Mouse (Mus musculus) forebrain, embryonic 15.5 days (tissue): ENCODE measurements around the gene Pdzd2. TPM values are rescaled to one million over a fixed set of nuclear protein-coding genes. Genes with fewer than 3 reads are reported as not detected.

ENCODE experiments used
- ATAC-seq: fragments of 200-750 bp; cut with Nextera tagmentation; replicated peaks from 2 replicates; pipeline ENCODE4 v1.8.0; 2017; ENCODE audit warnings: mild to moderate bottlenecking, moderate TSS enrichment, moderate library complexity
- H3K27ac ChIP-seq: fragments of 300-500 bp; sonication (generic); replicated peaks from 2 replicates; pipeline ENCODE4 v1.5.1; 2015; ENCODE audit warnings: mild to moderate bottlenecking, inconsistent platforms
- H3K27me3 ChIP-seq: fragments of 300-500 bp; sonication (generic); 2 replicates; pipeline ENCODE4 v1.6.1; 2015; ENCODE audit warnings: inconsistent platforms
- H3K36me3 ChIP-seq: fragments of 300-500 bp; sonication (generic); 2 replicates; pipeline ENCODE4 v1.6.1; 2015; ENCODE audit warnings: mild to moderate bottlenecking, inconsistent platforms
- H3K4me1 ChIP-seq: fragments of 300-500 bp; sonication (generic); 2 replicates; pipeline ENCODE4 v1.6.1; 2015; ENCODE audit warnings: inconsistent platforms
- H3K4me2 ChIP-seq: fragments of 300-500 bp; sonication (generic); replicated peaks from 2 replicates; pipeline ENCODE4 v1.6.1; 2015; ENCODE audit warnings: mild to moderate bottlenecking, inconsistent platforms
- H3K4me3 ChIP-seq: fragments of 300-500 bp; sonication (generic); 2 replicates; pipeline ENCODE4 v1.5.1; 2015; ENCODE audit warnings: mild to moderate bottlenecking, inconsistent platforms
- H3K9ac ChIP-seq: fragments of 300-500 bp; sonication (generic); replicated peaks from 2 replicates; pipeline ENCODE4 v1.6.1; 2015; ENCODE audit warnings: mild to moderate bottlenecking, inconsistent platforms
- H3K9me3 ChIP-seq: fragments of 300-500 bp; sonication (generic); 2 replicates; pipeline ENCODE4 v1.6.1; 2016; ENCODE audit warnings: inconsistent platforms
- WGBS: fragments of 180-500 bp; shearing (Covaris S2); methylation state at CpG from one replicate; pipeline ENCODE4 v1.1.7; 2015; ENCODE audit warnings: mixed read lengths; 5-methylcytosine and 5-hydroxymethylcytosine counted together
- polyA plus RNA-seq: library from polyadenylated mRNA; unstranded; fragments of >200 nt; fragmentation: Nextera tagmentation; extraction: Ambion mirVana; gene quantifications from 2 replicates; pipeline ENCODE4 v1.2.1, GENCODE M21; 2015

Gene Pdzd2
- polyA plus RNA-seq, 1 experiment from 2014 or later, result 10.3 TPM

DNA sequence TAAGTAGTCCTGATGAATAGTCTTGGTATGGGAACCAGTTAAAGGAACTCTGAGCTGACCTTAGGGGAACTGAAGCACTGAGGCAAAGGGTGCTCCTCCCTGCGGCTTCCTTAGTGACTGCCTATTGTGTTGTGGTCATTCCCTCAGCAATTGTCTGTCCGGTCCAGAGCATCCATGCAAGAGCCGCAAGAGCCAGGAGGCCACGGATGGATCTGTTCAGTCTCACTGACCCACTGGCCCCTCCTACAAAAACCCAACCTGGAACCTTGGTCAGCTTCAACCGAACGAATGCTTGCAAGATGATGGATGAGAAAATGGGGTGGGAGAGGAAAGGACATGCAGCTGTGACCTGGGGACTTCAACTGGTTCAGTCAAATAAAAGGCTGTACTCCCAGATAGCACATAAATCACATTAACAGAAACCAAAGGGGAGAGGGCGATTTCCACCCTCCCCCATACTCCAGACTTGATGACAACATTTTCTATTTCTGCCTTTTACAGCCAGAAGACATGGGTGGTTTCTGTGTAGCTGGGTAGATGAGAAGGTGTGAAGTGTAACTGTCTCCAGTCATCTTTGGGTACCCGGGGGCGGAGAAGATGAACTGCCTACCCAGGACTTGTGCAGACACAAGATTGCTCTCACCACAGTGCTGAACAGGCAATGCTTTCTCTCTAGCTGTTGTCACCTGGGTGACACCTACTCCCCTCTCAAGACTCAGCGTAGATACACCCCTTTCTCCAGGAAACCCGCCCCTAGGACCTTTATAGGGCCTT is 181.9 kb downstream of the Pdzd2 start:
- no peak for ATAC-seq
- no peaks in the 10 kb centered on the region for H3K36me3 ChIP-seq
- no peaks in the 10 kb centered on the region for H3K27me3 ChIP-seq
- H3K4me3 ChIP-seq, result no peak overlapping the region
- no peak overlapping the region for H3K27ac ChIP-seq
- H3K9ac ChIP-seq, result no peak overlapping the region
- no peaks in the 10 kb centered on the region for H3K9me3 ChIP-seq
- WGBS, result 89% methylated on average over 11 of the region's 11 CpGs
- H3K4me1 ChIP-seq, result no peaks in the 10 kb centered on the region
- H3K4me2 ChIP-seq, result no peak overlapping the region

DNA sequence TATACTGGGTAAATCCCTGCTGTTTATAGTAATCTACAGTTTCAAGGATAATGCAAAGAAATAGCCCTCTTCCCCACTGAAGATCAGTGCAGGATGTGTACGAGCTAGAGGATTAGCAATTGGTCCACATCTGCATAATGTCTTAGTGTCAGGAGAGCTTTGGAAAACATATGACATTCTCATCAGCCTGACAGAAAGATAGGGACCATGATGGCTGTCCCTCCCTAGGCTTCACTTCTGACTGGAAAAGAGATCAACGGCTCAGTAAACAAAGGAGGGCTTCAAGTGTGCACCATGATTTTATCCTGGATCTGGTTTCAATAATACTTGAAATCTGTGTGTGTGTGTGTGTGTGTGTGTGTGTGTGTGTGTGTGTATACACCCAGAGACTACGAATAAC is 186.5 kb downstream of the Pdzd2 start:
- Histone ChIP-seq H3K4me1 (peaks cover 16% of the 10 kb centered on the region), H3K9me3 (no peaks in the 10 kb centered on the region), H3K27me3 (no peaks in the 10 kb centered on the region), H3K36me3 (no peaks in the 10 kb centered on the region), H3K9ac (no peak overlapping the region), H3K27ac (no peak overlapping the region), H3K4me3 (no peak overlapping the region), H3K4me2 (no peak overlapping the region)
- no peak for ATAC-seq
- 77% methylated on average over 3 of the region's 3 CpGs for WGBS

DNA sequence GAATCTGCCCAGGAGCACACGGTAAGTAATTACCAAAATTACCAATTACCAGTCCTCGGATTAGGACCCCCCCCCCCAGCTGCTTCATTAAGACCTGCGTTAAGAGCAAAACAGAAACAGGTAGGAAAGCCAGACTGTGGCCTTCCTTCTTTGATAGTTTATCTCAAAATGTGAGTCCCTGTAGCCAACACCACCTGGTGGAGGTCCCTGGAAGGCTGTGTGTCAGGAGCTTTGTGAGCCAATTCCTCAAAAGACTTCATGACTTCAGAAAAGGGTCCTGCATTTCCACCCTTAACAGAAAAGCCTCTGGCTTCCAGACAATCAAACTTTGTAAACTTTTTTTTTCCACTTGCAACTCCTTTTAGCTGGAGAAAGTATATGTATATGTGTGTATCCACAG is 188.8 kb downstream of the Pdzd2 start:
- no peak overlapping the region for H3K27ac ChIP-seq
- H3K9me3 ChIP-seq, result no peaks in the 10 kb centered on the region
- H3K4me2 ChIP-seq, result no peak overlapping the region
- no peaks in the 10 kb centered on the region for H3K27me3 ChIP-seq
- H3K4me1 ChIP-seq, result peaks cover 16% of the 10 kb centered on the region
- H3K9ac ChIP-seq, result no peak overlapping the region
- 5% methylated on average over 3 of the region's 3 CpGs for WGBS
- no peak for ATAC-seq
- no peak overlapping the region for H3K4me3 ChIP-seq
- H3K36me3 ChIP-seq, result no peaks in the 10 kb centered on the region

DNA sequence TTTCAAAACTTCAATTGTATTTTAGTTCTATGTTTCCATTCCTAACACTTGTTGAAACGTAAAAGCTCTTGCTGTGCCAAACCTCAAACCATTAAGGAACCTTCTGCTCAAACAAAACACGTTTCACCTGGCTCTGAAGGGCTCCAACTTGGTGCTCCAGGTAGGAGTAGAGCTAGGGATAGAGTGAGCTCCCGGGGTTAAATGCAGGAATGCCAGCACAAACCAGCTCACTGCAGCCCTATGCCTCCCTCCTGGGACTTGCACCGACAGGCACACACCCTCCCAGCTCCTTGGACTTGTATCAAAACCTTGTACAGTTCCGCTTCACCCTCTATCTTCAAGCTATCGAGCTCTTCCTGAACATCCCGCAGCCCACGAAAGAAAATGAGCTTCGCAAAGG is 189.3 kb downstream of the Pdzd2 start:
- Histone ChIP-seq H3K27me3 (no peaks in the 10 kb centered on the region), H3K4me3 (no peak overlapping the region), H3K9ac (no peak overlapping the region), H3K4me1 (peaks cover 16% of the 10 kb centered on the region), H3K36me3 (no peaks in the 10 kb centered on the region), H3K4me2 (peak overlapping the region; percentile 97), H3K9me3 (no peaks in the 10 kb centered on the region), H3K27ac (no peak overlapping the region)
- no peak for ATAC-seq
- WGBS, result 19% methylated on average over 9 of the region's 9 CpGs

DNA sequence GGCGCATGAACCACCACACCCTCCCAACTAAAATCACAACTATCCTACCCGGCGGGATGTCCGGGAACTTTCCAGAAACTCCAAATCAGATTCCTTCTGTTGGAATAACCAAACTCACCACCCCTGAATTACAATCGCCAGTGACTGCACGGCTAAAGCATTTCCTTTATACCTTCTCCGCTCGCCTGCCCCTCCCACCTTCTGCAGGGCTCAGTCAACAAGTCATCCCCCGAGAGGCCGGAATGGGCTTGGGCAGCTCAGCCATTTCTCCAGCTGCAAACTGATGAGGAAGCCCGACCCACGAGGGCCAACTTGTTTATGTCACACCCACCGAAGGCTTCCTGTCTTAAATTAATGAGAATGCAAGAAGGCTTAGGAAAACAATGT is 189.8 kb downstream of the Pdzd2 start:
- Histone ChIP-seq H3K27me3 (no peaks in the 10 kb centered on the region), H3K9me3 (no peaks in the 10 kb centered on the region), H3K36me3 (no peaks in the 10 kb centered on the region), H3K27ac (no peak overlapping the region), H3K9ac (peak overlapping the region; percentile 46; the same call in 1 of the 2 replicates), H3K4me2 (peak overlapping the region; percentile 97), H3K4me1 (peaks cover 16% of the 10 kb centered on the region), H3K4me3 (peak overlapping the region; percentile 45)
- ATAC-seq, result no peak
- 2% methylated on average over 13 of the region's 13 CpGs for WGBS

DNA sequence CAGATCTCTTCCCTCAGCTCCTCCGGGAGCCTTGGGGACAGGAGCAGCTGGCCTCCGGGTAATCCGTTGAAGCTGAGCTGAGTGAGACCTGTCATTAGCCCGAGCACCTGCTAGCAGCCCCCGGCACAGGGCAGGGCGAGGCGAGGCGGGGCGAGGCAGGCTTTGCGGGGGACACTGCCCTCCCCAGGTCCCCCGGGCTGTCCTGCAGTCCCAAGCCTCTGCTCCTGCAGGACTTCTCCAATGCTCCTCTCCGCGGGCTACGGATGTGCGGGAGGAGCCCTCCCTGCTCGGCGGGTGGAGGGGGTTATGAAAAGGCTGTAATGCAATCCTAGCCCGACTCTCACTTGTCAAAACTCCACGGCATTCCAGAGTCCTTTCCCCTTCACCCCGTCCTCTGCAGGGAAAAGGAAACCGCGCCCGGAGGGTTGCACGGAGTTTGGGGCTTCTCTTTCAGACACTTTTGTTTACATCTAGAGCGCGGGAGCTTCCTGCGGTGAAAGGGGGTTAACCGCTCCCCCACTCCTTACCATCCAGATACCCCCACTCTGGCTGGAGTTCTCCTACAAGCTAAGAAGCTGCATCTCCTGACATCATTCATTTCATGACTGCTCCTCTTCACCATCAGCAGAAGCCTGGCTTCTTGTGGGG is 190.3 kb downstream of the Pdzd2 start:
- peak overlapping the region; percentile 97 for H3K4me2 ChIP-seq
- WGBS, result under 1% methylated on average over 28 of the region's 28 CpGs
- no peaks in the 10 kb centered on the region for H3K27me3 ChIP-seq
- H3K27ac ChIP-seq, result no peak overlapping the region
- peak overlapping the region; percentile 45 for H3K4me3 ChIP-seq
- no peaks in the 10 kb centered on the region for H3K36me3 ChIP-seq
- peak overlapping the region; percentile 46 for H3K9ac ChIP-seq
- no peaks in the 10 kb centered on the region for H3K9me3 ChIP-seq
- peak; percentile 69 for ATAC-seq
- peaks cover 16% of the 10 kb centered on the region for H3K4me1 ChIP-seq

DNA sequence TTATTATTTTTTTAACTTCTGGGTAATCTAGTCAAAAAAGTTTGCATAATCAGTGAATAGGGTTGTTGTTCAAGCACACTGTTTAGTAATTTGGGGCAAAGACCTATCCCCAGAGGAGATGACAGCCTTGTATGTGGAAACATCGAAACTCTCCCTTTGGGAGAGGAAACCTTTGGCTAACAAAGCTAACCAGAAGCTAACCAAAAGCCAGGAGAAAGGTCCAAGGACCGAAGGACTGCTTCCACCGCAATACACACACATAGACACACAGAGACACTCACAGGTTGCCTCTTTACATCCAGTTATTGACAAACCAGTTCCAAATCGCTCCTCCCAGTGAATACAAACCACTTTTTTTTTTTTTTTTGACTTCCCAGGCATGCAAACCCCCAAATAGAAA is 191.0 kb downstream of the Pdzd2 start:
- Histone ChIP-seq H3K4me1 (peaks cover 16% of the 10 kb centered on the region), H3K27me3 (no peaks in the 10 kb centered on the region), H3K27ac (no peak overlapping the region), H3K4me2 (peak overlapping the region; percentile 97), H3K9ac (peak overlapping the region; percentile 46; the same call in 1 of the 2 replicates), H3K9me3 (no peaks in the 10 kb centered on the region), H3K36me3 (no peaks in the 10 kb centered on the region), H3K4me3 (peak overlapping the region; percentile 45)
- ATAC-seq, result no peak
- 44% methylated on average over 4 of the region's 4 CpGs for WGBS

DNA sequence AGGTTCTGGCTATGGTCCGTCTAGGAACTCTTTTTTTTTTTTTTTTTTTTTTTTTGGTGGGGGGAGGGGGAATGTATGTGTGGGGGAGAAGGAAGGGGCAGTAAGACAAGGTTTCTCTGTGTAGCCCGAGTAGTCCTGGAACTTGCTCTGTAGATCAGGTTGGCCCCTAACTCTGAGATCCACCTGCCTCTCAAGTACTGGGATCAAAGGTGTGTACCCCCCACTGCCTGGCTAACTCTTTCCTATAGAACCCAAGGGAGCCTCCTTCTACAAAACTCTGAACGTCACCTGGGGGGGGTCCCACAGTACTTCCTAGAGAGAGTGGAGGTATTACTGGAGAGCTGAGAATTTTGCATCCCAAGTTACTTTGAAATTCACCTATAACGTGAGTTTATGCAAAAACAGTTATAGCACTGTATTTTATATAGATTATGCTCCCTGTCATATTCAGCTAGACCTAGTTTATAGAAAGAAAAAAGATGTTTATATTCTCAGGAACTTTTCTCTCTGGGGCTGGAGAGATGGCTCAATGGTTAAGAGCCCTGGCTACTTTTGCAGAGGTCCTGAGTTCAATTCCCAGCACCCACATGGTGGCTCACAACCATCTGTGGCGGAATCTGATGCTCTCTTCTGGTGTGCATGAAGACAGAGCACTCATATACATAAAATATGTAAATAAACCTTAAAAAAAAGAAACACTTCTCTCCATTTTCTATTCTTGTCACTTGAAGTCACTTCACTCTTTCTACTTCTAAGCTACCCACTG is 191.9 kb downstream of the Pdzd2 start:
- H3K36me3 ChIP-seq, result no peaks in the 10 kb centered on the region
- no peak overlapping the region for H3K4me3 ChIP-seq
- ATAC-seq, result no peak
- no peaks in the 10 kb centered on the region for H3K9me3 ChIP-seq
- H3K27ac ChIP-seq, result no peak overlapping the region
- H3K4me1 ChIP-seq, result peaks cover 16% of the 10 kb centered on the region
- H3K27me3 ChIP-seq, result no peaks in the 10 kb centered on the region
- 78% methylated on average over 5 of the region's 5 CpGs for WGBS
- no peak overlapping the region for H3K9ac ChIP-seq
- H3K4me2 ChIP-seq, result no peak overlapping the region

DNA sequence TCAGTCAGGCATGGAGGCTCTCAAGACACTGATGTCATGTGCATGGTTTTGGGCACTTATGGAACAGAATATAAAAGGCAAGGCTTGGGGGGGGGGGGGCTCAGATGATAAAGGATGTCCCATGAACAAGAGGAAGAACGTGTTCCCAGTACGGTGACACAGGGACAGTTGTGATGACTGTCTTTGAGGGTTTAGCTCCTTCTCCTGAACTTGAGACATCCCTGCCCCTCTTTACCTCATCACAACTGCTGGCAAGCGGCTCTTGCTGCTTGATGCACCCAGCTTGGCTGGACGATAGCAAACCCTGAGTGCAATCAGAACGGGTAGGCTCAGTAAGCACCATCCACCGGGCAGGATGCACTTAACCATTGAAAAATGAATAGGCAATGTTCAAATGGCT is 192.9 kb downstream of the Pdzd2 start:
- H3K4me1 ChIP-seq, result peaks cover 16% of the 10 kb centered on the region
- H3K27ac ChIP-seq, result no peak overlapping the region
- 81% methylated on average over 6 of the region's 6 CpGs for WGBS
- no peak for ATAC-seq
- no peak overlapping the region for H3K4me3 ChIP-seq
- no peak overlapping the region for H3K9ac ChIP-seq
- H3K9me3 ChIP-seq, result no peaks in the 10 kb centered on the region
- no peak overlapping the region for H3K4me2 ChIP-seq
- H3K36me3 ChIP-seq, result no peaks in the 10 kb centered on the region
- no peaks in the 10 kb centered on the region for H3K27me3 ChIP-seq

DNA sequence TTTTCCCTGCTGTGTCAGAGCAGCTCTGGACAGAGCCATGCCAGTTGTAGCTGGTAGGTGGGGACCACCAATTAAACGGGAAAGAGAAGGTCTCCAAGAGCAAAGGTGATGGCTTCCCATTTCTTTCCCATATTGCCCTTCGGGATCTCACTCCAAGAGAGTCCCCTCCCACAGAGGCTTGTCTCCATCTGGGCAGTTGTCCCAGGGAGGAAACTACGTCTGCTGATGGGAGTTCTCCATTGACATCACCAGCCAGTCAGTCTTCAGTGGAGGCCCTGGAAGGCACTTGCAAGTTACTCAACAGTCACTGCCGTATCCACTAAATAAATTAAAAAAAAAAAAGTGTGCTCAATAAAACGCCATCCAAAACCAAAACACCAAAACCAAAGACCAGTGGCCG is 194.1 kb downstream of the Pdzd2 start:
- no peak overlapping the region for H3K9ac ChIP-seq
- H3K4me2 ChIP-seq, result no peak overlapping the region
- no peaks in the 10 kb centered on the region for H3K36me3 ChIP-seq
- no peaks in the 10 kb centered on the region for H3K27me3 ChIP-seq
- H3K4me3 ChIP-seq, result no peak overlapping the region
- H3K4me1 ChIP-seq, result peaks cover 16% of the 10 kb centered on the region
- H3K27ac ChIP-seq, result no peak overlapping the region
- WGBS, result 74% methylated on average over 6 of the region's 6 CpGs
- no peaks in the 10 kb centered on the region for H3K9me3 ChIP-seq
- ATAC-seq, result no peak

DNA sequence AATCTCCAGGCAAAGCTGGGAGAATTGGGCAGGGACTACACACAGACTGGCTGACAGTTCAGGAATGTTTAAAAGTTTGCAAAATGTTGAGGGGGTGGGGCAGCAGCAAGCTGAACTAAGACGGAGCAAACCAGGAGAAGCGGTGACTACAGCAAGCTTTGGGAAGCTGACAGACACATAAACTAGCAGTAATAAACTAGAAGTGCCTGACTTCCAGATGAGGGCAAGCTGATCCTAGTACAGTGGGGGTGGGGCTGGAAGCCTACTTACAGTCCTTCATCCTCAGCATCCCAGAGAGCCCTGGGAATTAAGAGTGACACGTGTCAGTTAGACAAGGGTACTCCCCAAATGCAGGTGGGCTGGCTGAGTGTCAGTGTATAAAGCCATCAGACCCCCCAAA is 194.5 kb downstream of the Pdzd2 start:
- Histone ChIP-seq H3K27ac (no peak overlapping the region), H3K4me3 (no peak overlapping the region), H3K9me3 (no peaks in the 10 kb centered on the region), H3K4me2 (no peak overlapping the region), H3K36me3 (no peaks in the 10 kb centered on the region), H3K9ac (no peak overlapping the region), H3K4me1 (peaks cover 13% of the 10 kb centered on the region), H3K27me3 (no peaks in the 10 kb centered on the region)
- WGBS, result 71% methylated on average over 3 of the region's 3 CpGs
- ATAC-seq, result no peak

DNA sequence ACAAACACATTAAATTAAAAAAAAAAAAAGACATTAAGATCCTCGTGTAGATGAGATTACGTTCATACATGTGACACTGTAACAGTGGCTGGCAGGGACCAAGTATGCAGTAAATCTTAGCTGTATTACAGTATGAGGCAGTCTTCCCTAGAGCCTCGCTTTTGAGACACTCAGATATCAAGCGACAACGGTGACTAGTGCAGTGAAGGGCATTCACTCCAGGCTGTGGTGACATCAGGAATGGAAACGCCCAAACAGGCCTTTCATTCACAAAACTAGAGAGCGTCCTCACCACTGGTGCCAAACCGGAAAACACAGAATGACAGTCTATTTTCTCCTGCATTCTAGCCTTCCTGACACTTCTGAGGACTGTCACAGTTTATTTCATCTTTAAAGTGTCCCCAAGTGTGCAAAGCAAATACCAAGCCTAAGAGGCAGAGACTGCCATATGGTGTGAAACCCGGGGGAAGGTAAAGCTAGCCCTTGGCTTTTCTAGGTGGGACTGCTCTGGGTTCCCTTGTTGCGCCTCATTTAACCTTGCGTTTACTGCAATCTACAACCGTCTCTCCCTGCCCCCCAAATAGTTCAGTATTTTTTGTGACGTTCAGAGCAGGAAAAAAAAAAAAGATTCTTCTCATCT is 195.9 kb downstream of the Pdzd2 start:
- ATAC-seq, result no peak
- Histone ChIP-seq H3K4me2 (no peak overlapping the region), H3K9me3 (no peaks in the 10 kb centered on the region), H3K36me3 (no peaks in the 10 kb centered on the region), H3K27ac (no peak overlapping the region), H3K4me1 (no peaks in the 10 kb centered on the region), H3K9ac (no peak overlapping the region), H3K27me3 (no peaks in the 10 kb centered on the region), H3K4me3 (no peak overlapping the region)
- 82% methylated on average over 13 of the region's 13 CpGs for WGBS
